Mouse (Mus musculus): Measurements from ENCODE around the gene Ccdc121.
"Not testable (repeated sequence)": the region's sequence is repeated elsewhere in the genome, so short reads cannot be mapped to it uniquely, and the experiment has no call there.

The Ccdc121 gene

DNA sequence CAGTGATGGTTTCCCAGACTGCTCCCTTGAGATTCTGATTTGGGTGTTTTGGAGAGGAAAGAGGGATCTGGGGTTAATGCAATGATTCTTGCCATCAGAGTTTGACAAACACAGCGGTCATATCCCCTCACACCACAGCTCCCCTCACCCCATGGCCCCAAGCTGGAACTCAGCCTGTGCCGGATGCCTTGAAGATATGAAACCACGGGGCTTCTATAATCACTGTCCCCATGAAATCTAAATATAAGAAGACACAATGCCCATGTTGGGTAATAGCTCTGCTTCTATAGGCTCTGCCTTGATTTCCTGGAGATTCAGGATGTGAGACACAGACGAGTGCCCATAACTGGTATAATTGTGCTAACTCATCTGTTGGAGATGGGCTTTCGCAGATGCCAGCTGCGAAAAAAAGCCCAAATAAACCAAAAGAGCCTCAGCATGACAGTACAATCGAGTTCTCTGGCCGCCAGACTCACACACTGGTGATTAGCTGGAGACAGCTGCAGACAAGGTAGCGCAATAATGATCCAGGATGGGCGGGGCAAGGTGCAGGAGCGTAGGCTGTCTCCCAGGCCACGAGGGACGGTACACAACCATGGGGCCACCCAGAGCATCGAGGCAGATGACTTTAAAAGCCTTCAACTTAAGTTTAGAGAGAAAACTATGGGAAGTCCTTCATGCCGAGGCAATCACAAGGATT is 1.3 kb upstream of the Ccdc121 start:
- in situ Hi-C loops (cut with MboI; ENCODE audit: low sequenced_read_pairs), result no loop called here

DNA sequence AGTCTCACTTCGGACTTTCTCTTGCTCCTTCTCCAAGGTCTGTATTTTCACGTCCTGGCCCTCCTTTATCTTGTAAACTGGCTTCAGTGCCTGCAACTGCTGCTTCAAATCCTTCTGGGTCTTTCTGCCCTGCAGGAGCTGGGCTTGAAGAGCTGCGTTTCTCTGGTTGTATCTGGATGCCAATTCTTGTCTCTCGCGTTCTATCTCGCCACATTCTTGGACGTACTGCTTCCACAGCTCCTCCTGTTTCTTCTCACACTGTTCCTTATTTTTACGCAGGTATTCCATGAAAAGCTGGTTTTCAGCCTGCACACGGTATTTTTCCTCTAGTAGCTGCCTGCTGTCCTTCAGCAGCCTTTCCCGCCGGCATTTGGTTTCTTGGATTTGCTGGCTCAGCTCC is 396 bp downstream of the Ccdc121 start:
- in situ Hi-C loops (cut with MboI; ENCODE audit: low sequenced_read_pairs), result not testable (repeated sequence)

DNA sequence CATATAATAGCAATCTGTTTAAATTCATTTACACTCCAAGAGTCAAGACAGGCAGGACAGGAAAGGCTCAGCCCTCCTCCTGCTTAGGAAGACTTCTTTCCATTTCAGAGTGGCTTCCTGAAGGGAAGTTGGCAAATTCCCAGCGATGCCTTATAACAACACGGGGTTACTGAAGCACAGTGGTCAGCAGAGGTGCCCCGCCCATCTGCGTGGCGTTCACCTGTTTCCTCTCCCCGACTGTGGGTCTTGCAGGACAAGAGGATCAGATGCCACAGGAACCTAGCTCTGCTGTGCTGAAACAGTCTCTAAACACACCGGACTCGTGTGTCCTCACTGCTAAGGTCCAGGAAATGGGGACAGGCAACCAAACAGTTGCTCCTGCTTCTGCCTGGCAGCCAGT is 5.9 kb downstream of the Ccdc121 start:
- in situ Hi-C loops (cut with MboI; ENCODE audit: low sequenced_read_pairs), result no loop called here

DNA sequence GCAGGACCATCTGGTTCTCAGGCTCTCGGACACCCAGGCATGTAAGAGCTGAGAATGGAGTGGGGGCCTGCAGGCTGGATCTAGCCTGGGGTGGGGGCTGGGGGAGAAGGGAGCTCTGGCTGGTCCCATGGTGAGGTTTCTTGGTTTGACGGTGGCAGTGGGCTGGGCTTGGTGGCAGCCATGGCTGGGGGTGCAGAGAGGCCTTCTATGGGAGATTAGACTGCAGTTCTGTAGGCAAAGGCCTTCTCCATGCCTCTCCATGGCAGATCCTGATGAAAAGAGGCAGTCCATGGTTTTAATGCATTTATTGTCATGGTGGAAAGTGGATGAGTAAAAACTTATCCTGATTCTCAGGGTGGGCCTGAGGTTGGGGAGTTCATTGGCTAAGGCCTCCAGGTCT is 7.8 kb downstream of the Ccdc121 start:
- in situ Hi-C loops (cut with MboI; ENCODE audit: low sequenced_read_pairs), result no loop called here

DNA sequence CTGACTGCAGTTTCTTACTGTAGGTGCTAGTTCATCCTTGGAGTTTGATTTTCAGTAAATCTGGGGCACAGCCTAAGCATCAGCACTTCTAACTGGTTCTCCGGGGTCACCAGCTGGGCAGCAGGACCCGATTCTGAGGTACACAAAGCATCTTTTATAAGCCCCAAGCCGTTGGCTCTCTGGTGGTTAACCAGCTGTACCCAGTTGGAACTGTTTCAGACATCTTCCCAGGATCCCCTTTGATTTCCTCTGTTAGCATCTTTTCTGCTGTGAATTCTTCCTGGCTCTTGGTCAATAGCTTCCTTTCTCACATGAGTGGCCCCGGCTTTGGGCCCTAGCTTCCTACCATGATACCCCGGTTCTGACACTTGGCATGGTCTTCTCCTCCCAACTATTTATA is 26.6 kb downstream of the Ccdc121 start:
- in situ Hi-C loops (cut with MboI; ENCODE audit: low sequenced_read_pairs), result no loop called here

DNA sequence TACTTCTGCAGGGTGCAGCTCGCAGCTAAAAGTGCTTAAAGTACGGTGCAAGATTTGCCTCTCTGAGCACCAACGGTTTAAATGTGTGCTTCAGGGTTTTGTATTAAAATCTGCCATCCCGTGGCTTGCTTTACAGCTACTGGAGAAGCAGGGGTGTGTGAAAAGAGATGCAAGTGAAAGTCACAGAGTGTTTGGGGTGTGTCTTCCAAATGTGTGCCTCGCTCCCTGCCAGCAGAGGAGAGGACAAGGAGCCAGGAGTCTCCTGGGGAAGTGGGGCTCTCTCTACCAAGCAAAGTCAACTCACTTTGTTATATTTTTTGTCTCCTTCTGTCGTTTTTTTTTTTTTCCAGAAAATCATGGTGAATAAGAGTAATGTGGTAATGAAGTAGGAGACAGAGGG is 34.7 kb downstream of the Ccdc121 start:
- in situ Hi-C loops (cut with MboI; ENCODE audit: low sequenced_read_pairs), result no loop called here

DNA sequence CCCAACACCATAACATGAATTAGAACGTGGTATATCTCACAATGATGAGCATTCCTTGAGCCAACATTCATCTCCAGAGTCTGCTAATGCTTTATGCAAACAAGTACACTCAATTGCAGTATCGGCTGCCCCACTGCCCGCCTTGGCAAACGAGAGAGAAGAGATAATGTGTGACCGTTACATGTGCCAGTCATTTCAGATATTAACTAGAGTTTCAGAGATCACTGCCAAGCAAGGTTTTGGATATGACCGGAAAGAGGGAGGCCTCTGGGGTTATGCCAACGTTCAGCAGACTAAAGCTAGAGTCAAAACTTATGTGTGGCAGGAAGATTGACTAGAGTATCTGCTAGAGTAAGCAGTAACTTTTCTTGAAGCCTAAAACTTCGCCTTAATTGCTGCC is 35.1 kb downstream of the Ccdc121 start:
- in situ Hi-C loops (cut with MboI; ENCODE audit: low sequenced_read_pairs), result no loop called here

DNA sequence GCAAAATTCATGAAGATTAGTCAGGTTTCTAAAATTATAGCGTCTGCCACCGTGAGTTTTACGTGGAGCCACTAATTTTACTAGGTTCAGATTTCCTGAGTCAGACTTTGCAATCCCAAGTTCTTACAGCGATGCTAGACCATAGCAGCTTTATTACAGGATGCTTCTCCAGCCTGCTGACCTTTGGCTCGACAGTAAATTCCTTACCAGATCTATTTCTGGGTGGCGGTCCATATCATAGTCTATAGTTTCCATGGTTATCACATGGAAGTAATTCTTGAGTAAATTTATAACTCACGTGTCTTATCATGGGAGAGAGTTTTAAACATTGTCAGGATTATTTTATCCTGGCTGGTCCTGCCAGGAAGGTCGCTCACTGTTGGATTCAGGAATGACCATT is 41.8 kb downstream of the Ccdc121 start:
- in situ Hi-C loops (cut with MboI; ENCODE audit: low sequenced_read_pairs), result no loop called here

DNA sequence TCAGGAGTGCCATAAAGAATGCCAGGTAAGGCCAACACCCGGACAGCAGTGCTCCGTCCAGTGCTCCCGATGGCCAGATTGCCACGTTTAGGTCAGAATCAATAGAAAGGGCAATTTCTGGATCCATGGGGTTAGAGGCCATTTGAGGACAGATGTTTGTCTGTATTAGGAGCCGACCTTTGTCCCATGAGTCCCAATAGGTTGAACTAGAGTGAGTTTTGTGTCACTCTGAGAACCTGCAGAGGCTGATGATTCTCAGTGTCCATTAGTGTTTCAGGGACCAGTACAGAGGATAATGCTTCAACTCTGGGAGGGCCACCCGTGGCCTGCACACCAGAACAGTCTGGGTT is 44.0 kb downstream of the Ccdc121 start:
- in situ Hi-C loops (cut with MboI; ENCODE audit: low sequenced_read_pairs), result no loop called here

DNA sequence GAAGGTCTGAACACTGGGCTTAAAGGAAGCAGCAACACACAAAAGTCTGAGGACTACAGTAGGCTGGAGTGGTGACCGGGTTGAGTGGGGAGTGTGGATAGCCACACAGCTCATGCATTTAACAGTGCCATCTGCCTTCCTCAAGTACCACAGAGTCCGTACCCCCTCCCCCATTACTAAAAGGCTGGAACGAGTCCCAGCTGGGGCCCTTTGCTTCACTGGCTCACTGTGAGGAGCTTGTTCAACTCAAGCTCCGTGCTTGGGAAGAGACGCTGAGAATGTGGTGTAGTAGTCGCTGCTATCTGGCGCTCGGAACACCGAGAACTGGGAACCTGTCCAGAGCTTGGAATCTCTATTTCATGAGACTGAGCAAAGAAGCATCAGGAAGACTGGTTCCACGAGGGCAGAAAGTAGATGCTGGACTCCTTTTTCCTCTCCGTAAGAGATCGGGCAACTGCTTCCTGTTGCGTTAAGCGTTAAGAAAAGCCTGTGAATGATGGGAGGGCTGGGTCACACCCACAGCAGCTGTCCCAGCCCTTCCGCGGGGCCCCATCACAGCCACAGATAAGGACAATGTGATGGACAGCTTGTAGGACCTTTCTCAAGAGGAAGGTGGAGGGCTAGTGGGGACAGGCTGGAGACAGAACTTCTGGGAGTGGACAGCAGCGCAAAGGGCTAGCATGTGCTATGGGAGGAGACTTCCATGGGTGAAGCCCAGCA is 44.5 kb downstream of the Ccdc121 start:
- in situ Hi-C loops (cut with MboI; ENCODE audit: low sequenced_read_pairs), result no loop called here

DNA sequence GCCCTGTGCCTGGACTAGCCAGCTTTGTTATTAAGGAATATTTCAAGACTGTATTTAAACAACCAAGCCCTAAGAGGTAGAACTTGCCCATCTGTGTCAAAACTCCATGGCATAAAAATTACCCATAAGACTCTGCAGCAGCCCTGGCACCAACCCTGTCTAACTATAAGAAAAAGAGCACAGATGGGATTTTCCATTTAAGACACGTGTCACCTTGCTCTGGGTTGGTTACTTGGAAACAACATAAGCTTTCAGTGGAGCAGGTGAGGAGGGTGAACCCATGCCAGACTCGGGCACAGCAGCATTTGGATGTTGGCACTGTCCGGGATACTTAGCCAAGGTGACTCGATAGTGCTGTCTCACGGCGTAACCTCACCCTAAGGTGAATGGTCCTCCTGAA is 45.2 kb downstream of the Ccdc121 start:
- in situ Hi-C loops (cut with MboI; ENCODE audit: low sequenced_read_pairs), result no loop called here

DNA sequence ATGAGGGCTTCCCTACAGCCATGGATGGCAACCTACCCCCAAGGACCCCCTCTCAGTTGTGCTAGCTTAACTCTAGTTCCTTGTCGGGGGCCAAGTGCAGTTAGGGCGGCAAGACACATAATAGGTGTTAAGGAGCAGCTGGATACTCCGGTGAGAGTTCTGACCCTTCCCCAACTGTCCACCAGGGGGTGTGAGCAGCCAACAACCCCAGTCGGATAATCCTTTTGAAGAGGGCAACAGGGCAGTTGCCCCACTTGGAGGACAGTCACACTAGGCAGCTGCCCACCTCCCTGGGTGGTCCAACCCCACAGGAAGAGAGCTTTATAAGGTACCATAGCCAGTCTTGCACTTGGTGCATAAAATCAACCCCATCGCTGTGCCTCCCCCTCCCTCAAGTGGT is 46.2 kb downstream of the Ccdc121 start:
- in situ Hi-C loops (cut with MboI; ENCODE audit: low sequenced_read_pairs), result no loop called here

DNA sequence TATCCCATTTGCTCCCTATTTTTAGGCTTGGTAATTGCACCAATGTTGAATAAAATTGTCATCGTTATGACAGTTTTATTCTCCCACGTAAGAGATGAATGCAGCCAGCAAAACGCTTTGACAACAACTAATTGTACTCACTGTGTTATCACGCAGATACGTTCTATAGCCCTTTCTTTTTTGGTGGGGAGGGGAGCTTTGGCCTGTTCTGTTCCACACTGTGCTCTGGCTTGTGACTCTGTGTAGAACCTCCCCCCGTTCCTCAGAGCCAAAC is 48.4 kb downstream of the Ccdc121 start:
- in situ Hi-C loops (cut with MboI; ENCODE audit: low sequenced_read_pairs), result no loop called here

DNA sequence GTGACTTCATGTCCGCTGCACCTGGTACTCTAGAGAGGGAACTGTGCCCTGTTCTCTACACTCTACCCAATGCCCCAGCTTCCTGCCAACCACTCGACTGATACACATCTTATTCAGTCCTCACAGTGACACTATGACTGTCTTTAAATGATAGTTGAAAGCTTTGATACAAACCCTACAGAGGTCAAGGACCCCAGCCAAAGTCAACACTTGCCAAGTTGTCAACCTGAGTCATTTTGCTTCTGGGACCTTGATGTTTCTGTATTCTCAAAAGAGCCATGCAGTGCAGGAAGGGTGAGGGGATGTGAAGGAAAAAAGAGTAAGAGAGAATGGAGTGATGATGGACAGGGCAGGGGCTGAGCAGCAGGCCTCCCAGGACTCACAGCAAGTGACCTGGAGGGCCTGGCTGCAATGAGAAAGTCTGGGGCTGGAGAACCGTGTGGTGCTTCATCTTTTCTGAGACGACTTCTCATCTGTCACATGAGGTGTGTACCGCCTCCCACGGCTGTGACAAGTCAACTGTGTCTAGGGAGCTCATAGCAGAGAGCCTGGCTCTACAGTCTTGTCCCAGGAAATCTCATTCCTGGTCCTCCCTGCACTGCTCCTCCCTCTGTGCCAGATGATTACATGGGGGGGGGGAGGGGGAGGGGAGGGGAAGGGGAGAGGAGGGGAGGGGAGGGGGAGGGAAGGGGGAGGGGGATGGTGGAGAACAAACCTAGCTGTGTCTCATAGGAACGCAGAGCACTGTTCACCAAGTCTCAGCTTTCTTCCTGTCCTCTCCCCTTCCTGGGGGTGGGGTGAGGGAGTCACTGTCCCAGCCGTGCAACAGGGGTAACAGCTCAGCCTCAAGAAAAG is 49.0 kb downstream of the Ccdc121 start:
- in situ Hi-C loops (cut with MboI; ENCODE audit: low sequenced_read_pairs), result no loop called here

DNA sequence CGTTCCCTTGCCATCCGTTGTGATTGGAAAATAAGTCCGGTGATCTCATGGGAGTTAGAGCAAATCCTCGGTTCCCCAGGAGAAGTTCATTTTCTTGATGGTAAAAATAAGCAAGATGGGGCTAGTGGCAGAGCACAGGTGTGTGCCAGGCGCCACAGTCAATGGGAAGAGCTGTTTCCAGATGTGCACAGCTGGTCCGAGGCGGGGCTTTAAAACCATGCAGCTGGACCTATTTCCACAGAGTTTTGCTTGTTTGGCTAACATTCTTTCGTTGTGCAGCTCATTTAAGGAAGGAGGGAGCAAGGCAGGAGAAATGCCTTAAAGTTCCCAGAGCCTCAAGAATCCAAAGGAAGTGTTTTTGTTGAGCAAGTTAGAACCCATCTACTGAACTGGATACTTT is 49.8 kb downstream of the Ccdc121 start:
- in situ Hi-C loops (cut with MboI; ENCODE audit: low sequenced_read_pairs), result no loop called here

DNA sequence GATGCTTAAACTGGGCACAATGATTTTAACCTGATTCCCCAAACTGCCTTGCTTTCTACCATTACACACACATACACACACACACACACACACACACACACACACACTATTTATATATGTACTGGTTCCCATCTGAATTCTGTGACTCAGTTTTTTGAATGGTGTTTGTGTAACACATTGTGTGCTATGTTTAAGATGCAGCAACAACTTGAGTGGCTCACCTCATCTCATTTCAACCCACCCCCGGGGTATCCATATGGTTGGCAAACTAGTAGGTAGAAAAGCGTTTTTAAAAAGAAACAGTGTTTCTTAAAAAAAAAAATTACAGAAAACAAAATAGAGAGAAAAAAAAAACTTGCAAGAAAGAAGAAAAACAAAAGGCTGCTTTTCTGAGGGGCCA is 51.0 kb downstream of the Ccdc121 start:
- in situ Hi-C loops (cut with MboI; ENCODE audit: low sequenced_read_pairs), result no loop called here

Data from CH12F3 (cell line).